Mouse (Mus musculus): Measurements from ENCODE around the gene Ttll3.

GRCm38 (mm10) chr6:113405483-113405882, 16.4 kb downstream of the Ttll3 start:
- TF ChIP-seq POLR2A (IDR thresholded peaks at IDR 0.05; ENCODE audit: insufficient read length, low read depth) (no peak), POLR2AphosphoS2 (IDR thresholded peaks at IDR 0.05; ENCODE audit: insufficient read length, low read depth) (no peak), MAX (IDR thresholded peaks at IDR 0.05; ENCODE audit: low read depth) (no peak), E2F4 (IDR thresholded peaks at IDR 0.05; ENCODE audit: insufficient read depth) (no peak), USF1 (IDR thresholded peaks at IDR 0.05; ENCODE audit: low read depth) (no peak), CEBPB (IDR thresholded peaks at IDR 0.05; ENCODE audit: insufficient read depth, poor library complexity, severe bottlenecking) (no peak), SRF (IDR thresholded peaks at IDR 0.05; ENCODE audit: control insufficient read depth, insufficient read length, low read depth) (no peak), REST (IDR thresholded peaks at IDR 0.05; ENCODE audit: insufficient read depth, insufficient read length) (no peak), MYOD1 (IDR thresholded peaks at IDR 0.05; ENCODE audit: control insufficient read depth in 1 of 3, insufficient read length in 2 of 3, low read depth in 2 of 3) (no peak)

Measured in myocyte (in vitro differentiated cells).